Mouse (Mus musculus): ENCODE data around the gene Lrrc7.

The Lrrc7 gene

DNA sequence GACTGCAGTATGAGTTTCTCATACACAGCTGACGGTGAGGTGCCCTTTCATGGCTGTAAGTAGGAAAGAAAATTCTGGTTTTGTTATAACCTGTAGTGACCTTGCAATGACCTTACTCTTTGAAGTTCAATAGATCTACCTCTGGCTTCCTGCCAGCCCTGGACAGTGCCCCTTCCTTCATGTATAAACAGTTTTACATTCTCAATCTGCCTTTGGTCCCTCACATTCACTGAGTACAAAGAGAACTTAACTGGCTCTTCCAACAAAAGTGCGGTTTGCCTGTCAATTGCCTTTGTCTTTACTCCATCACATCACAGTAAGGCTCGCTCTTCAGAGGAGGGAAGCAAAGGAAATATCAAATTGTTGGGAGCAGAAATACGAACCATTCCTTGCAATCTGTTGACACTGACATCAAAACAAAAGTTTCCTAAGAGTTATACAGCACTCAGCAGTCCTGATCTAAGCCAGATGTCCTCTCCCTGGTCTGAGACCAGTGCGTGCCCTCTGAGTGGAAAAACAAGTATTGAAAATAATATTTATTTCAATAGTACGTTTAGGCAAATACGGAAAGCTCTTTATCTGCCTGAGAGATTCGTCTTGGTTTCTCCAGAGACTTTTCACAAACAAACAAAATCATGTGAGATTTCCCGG, 493.3 kb downstream of the Lrrc7 start:
- in situ Hi-C loops (cut with MboI): no loop called here

- in situ Hi-C loops (cut with MboI): no loop called here
Measured at GRCm38 (mm10) chr3:158067916-158068315, 494.1 kb downstream of the Lrrc7 start.

DNA sequence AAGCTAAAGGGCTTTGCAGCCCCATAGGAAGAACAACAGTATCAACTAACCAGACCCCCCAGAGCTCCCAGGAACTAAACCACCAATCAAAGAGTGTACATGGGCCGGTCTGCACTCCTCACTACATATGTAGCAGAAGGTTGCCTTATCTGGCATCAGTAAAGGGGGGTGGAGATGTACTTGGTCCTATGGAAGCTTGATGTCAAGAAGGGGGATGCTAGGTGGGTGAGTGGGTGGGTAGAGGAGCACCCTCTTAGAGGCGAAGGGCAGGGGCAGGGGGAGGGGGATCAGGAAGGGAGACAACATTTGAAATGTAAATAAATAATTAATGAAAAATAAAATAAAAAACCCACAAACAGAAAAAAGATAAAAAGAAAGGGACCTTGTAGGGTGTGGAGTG, 496.8 kb downstream of the Lrrc7 start:
- in situ Hi-C loops (cut with MboI): no loop called here

- in situ Hi-C loops (cut with MboI): no loop called here
Measured at GRCm38 (mm10) chr3:158061811-158062523, 500.1 kb downstream of the Lrrc7 start.

GRCm38 (mm10) chr3:158060621-158061291, 501.3 kb downstream of the Lrrc7 start:
- in situ Hi-C loops (cut with MboI): no loop called here

- in situ Hi-C loops (cut with MboI): loop anchor here (25.0 kb wide), 1 partner anchor 512 kb away; the partner anchor contains the start of gene Zranb2
Measured at GRCm38 (mm10) chr3:158049508-158049907, 512.5 kb downstream of the Lrrc7 start.

GRCm38 (mm10) chr3:158040755-158041154, 521.3 kb downstream of the Lrrc7 start:
- in situ Hi-C loops (cut with MboI): loop anchor here (25.0 kb wide), 1 partner anchor 503 kb away; the partner anchor contains the start of gene Zranb2

DNA sequence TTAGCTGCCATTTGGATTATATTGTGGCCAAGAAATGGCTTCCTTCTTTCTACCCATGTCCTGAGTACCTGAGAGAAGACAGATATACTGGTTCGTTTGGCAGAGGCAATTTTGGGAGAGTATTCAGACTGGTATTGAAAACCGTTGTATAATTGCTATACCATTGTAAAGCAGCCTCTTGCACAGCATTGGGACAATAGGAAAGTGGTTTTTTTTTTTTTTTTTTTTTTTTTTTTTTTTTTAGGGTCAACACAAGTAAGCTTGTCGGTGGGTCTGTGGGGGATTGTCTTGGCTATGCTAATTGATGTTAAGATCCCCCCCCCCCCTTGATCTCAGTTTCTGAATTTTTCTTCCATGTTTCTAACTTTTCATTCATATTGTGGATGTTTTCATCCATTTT, 523.9 kb downstream of the Lrrc7 start:
- in situ Hi-C loops (cut with MboI): loop anchor here (25.0 kb wide), 1 partner anchor 501 kb away; the partner anchor contains the start of gene Zranb2

DNA sequence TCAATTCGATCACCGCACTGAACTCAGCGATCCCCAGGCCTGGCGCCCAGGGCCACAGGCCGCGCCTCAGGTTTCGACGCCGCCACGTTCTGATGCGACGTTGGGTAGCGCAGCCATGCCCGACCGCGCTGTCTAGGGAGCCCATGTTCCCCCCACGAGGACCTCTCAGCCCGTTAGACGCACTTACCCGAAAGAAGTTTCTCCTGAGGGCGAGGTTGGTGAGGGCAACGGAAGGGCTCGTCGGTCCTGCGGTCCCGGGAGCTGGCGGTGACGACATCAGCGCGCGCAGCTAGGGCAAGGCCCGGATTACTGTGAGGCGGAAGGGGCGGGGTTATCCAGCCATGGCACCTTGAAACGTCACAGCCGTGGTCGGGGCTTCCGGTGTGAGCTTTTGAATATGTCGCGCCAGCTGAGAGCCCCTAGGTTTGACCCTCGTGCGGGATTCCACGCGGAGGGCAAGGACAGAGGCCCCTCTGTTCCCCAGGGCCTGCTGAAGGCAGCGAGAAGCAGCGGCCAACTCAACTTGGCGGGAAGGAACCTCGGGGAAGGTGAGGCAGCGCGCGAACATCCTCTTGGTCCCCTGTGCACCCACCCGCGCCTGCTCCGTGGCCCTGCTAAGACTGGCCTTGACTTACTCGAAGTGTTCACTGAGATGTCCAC, 525.6 kb downstream of the Lrrc7 start, which contains the start of the genes Srsf11 and Lrrc40:
Gene Srsf11, minus strand, starts transcription at position 311 of the 660 bp plus-strand sequence.
Gene Lrrc40, plus strand, starts transcription at position 334 of the 660 bp plus-strand sequence.
- in situ Hi-C loops (cut with MboI): loop anchor here (25.0 kb wide), 1 partner anchor 499 kb away; the partner anchor contains the start of gene Zranb2

DNA sequence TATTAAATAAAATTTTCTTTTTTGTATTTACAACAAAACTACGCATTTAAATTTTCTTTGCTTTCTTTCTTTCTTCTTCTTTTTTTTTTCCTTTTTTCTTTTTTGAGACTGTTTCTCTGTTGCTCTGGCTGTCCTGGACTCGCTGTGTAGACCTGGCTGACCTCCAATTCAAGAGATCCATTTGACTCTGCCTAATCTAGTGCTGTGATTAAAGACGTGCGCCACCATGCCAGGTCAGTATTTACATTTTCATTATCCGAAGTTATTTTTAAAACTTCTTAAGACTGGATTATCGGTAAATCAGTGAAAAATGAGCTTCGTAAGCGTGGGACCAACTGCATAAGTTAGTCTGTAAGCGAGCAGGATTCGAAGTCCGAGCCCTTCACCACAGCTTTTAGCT, 526.2 kb downstream of the Lrrc7 start:
- in situ Hi-C loops (cut with MboI): loop anchor here (25.0 kb wide), 1 partner anchor 499 kb away; the partner anchor contains the start of gene Zranb2
